Mouse (Mus musculus) thymus, adult 2 months (tissue): ENCODE results near the gene Dusp10. TPM values are rescaled to one million over a fixed set of nuclear protein-coding genes. Genes with fewer than 3 reads are reported as not detected.
A peak's percentile ranks its signal among the peaks of the same experiment; 100 is the strongest.

Experiments
- DNase-seq: peaks from one replicate; pipeline ENCODE4 v3.0.0; 2021
- H3K27ac ChIP-seq: fragments of 200-500 bp; 2 replicates; pipeline ENCODE4 v1.5.1; 2012; ENCODE audit warnings: low read length, control low read depth; ENCODE audit not compliant: control insufficient read depth, insufficient read depth
- H3K27me3 ChIP-seq: fragments of 200-500 bp; 2 replicates; pipeline ENCODE4 v1.6.1; 2012; ENCODE audit warnings: mild to moderate bottlenecking, low read length, moderate library complexity, mixed read lengths; ENCODE audit not compliant: control insufficient read depth, insufficient read depth
- H3K36me3 ChIP-seq: fragments of 200-500 bp; 2 replicates; pipeline ENCODE4 v1.6.1; 2012; ENCODE audit warnings: mild to moderate bottlenecking, low read length, moderate library complexity; ENCODE audit not compliant: control insufficient read depth, insufficient read depth
- H3K4me1 ChIP-seq: fragments of 200-500 bp; replicated peaks from 2 replicates; pipeline ENCODE4 v1.6.1; 2012; ENCODE audit warnings: low read length; ENCODE audit not compliant: control insufficient read depth, insufficient read depth
- H3K4me3 ChIP-seq: fragments of 200-500 bp; 2 replicates; pipeline ENCODE4 v1.5.1; 2012; ENCODE audit warnings: mild to moderate bottlenecking, low read length, control low read depth, moderate library complexity; ENCODE audit not compliant: control insufficient read depth, insufficient read depth
- CTCF ChIP-seq: fragments of 200-500 bp; IDR thresholded peaks from 2 replicates; pipeline ENCODE4 v1.5.1; 2012; ENCODE audit warnings: mild to moderate bottlenecking, control low read depth, low read length, moderate library complexity, borderline replicate concordance; ENCODE audit not compliant: control insufficient read depth, poor library complexity, insufficient read depth; ENCODE audit errors: extremely low read depth
- POLR2A ChIP-seq: fragments of 200-500 bp; IDR thresholded peaks from 2 replicates; pipeline ENCODE4 v1.6.1; 2012; ENCODE audit warnings: mild to moderate bottlenecking, low read length, control low read depth, moderate library complexity; ENCODE audit not compliant: control insufficient read depth, poor library complexity, insufficient read depth; ENCODE audit errors: extremely low read depth
- WGBS: fragments of 180-500 bp; shearing (Covaris S2); methylation state at CpG from one replicate; pipeline ENCODE4 v1.1.7; 2018; 5-methylcytosine and 5-hydroxymethylcytosine counted together
- polyA plus RNA-seq: library from polyadenylated mRNA; depleted of rRNA; stranded (reverse); fragments of >200 nt; gene quantifications from 2 replicates; pipeline ENCODE4 v1.2.3, GENCODE M21; 2012

The Dusp10 gene
- polyA plus RNA-seq, 1 experiment, result 206 TPM

DNA sequence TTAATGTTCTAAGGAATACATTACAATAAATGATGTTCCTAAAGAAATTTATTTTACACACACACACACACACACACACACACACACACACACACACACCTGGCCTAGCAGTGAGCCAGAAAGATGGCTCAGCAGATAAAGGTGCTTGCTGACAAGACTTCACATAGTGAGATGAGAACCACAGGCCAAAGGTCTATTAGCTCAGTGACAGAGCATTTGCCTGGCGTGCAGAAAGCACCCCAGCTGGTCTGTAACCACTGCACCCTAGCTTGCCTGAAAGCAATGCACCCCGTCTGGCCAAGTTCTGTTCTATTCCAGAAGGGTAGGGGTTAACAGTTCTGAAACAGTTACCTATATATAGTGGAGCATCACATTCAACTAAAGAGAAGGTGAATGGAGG lies 15.9 kb upstream of the Dusp10 start:
- no peaks in the 10 kb centered on the region for H3K36me3 ChIP-seq
- DNase-seq, result no peak
- H3K27ac ChIP-seq, result no peak overlapping the region
- no peaks in the 10 kb centered on the region for H3K27me3 ChIP-seq
- no peak overlapping the region for H3K4me3 ChIP-seq
- H3K4me1 ChIP-seq, result peaks cover 3% of the 10 kb centered on the region
- TF ChIP-seq POLR2A (no peak), CTCF (no peak)
- 54% methylated on average over 2 of the region's 2 CpGs for WGBS

DNA sequence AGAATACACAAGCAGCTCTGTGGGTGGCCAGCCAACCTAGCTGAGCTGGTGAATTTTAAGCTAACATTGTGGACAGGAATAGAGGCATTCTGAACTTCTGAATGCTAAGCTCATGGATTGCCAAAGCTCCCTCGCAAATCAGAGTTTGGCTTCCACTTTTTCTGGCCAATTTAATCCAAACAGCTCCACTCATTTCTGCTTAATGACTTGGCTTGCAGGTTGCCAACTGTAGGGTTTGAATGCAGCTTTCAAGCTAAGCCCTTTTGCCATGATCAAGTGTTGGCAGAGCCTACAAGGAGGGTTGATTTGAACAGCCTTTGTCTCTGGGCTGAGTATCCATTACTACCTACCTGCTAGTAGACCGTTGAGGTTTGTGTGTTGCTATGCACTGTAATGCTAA lies 10.6 kb upstream of the Dusp10 start:
- Histone ChIP-seq H3K27ac (no peak overlapping the region), H3K4me3 (no peak overlapping the region), H3K27me3 (no peaks in the 10 kb centered on the region), H3K4me1 (peaks cover 26% of the 10 kb centered on the region), H3K36me3 (no peaks in the 10 kb centered on the region)
- TF ChIP-seq CTCF (no peak), POLR2A (no peak)
- DNase-seq, result no peak
- 96% methylated on average over 2 of the region's 2 CpGs for WGBS

DNA sequence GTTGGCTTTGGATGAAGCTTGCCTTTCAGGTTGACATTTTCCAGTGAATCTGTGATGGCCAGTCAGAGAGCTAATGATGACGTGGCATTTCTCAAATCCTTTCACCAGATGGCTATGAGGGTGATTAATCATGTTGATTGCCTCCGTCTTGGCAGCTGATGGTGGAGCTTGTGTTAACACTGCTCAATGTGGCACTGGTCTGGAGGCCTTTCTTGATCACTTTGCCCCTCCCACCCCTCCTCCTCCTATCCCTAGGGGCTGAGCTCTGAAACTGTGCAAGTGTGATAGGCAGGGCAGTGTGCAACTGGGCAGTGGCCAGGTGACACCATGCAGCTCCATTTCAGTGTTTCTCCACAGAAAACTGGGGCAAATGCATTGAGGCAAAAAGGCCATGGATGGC lies 8.8 kb upstream of the Dusp10 start:
- Histone ChIP-seq H3K36me3 (no peaks in the 10 kb centered on the region), H3K27me3 (no peaks in the 10 kb centered on the region), H3K4me1 (peaks cover 28% of the 10 kb centered on the region), H3K27ac (no peak overlapping the region; the same call in 1 of the 2 replicates), H3K4me3 (no peak overlapping the region)
- no peak for TF ChIP-seq POLR2A
- TF ChIP-seq CTCF, result no peak
- WGBS, result 97% methylated on average over 2 of the region's 2 CpGs
- DNase-seq, result no peak

DNA sequence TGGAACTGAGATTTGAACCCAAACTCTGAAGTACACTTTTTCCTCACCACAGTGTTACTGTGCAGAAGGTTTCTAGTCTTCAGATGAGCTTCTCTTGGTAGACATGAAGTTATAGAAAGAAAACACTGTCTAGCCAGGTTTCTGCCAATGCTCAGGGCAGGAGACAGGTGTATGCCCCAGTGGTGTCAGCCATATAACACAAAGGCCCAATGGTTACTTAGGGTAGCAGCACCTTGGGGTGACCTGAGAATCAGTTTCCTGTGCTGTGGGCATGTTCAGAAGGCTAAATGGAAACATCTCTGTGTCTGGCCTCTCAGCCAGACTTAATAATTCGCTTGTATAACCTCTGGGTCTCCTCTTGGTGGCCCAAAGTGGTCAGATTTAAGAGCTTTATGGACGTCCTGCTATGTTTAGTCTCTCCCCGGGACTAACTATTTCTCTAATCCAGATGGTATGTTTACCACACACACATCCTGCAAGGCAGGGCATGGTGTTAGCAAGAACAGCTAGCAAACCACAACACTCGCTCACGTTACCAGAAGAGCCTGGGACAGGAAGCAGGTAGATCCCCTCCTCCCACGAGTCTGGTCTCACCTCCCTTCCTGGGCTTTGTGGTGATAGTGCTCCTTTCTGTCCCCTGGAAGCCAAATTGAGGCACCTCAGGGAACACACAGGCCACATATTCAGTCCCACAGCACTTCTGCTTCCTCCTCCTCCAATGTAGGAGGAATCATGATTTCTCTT lies 7.6 kb upstream of the Dusp10 start:
- Histone ChIP-seq H3K36me3 (no peaks in the 10 kb centered on the region), H3K4me3 (no peak overlapping the region), H3K4me1 (peaks cover 28% of the 10 kb centered on the region), H3K27me3 (no peaks in the 10 kb centered on the region), H3K27ac (peak overlapping the region; percentile 93)
- TF ChIP-seq CTCF, result no peak
- no peak for TF ChIP-seq POLR2A
- peak; percentile 86 for DNase-seq
- WGBS, result 4% methylated on average over 6 of the region's 6 CpGs

DNA sequence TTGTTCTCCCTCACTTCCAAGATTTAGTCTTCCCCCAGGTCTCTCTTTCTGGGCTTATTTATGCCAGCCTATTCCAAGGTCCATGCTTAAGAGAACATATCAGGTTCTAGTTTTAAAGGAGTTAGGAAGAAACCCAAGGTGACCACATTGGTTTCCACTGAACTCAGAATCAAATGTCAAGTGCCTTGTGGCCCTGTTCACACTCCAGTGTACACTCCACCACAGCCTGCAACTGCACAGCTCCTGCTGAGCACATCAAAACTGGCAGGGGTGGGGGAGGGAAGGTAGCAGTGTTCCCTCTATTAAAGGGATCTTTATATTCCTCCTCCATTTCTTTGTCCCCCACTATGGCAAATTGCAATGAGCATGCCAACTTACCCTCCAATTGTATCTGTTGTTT lies 7.0 kb upstream of the Dusp10 start:
- TF ChIP-seq CTCF, result no peak
- no peak for TF ChIP-seq POLR2A
- DNase-seq, result no peak
- peak overlapping the region; percentile 73 for H3K27ac ChIP-seq
- no peak overlapping the region for H3K4me3 ChIP-seq
- peaks cover 32% of the 10 kb centered on the region for H3K4me1 ChIP-seq
- H3K36me3 ChIP-seq, result no peaks in the 10 kb centered on the region
- H3K27me3 ChIP-seq, result no peaks in the 10 kb centered on the region

DNA sequence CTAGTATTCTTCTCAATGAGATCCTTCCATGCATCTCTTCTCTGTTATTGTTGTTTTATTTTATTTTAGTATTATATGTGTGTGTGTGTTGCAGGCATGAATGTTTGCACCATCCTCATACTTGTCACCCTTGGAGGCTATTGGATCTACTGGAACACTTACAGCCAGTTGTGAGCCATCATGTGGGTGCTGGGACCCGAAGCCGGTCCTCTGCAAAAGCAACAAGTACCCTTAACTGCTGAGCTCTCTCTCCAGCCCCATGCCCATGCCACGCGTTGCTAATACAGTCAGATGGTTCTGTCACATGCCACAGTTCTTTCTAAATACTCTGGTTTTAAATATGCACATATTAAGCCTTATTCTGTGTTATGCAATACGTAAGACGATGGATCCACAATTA lies 1.8 kb upstream of the Dusp10 start:
- no peak overlapping the region for H3K27ac ChIP-seq
- no peaks in the 10 kb centered on the region for H3K27me3 ChIP-seq
- WGBS, result 97% methylated on average over 6 of the region's 6 CpGs
- peaks cover 42% of the 10 kb centered on the region for H3K4me1 ChIP-seq
- no peaks in the 10 kb centered on the region for H3K36me3 ChIP-seq
- H3K4me3 ChIP-seq, result no peak overlapping the region
- TF ChIP-seq CTCF, result no peak
- no peak for TF ChIP-seq POLR2A
- DNase-seq, result no peak

DNA sequence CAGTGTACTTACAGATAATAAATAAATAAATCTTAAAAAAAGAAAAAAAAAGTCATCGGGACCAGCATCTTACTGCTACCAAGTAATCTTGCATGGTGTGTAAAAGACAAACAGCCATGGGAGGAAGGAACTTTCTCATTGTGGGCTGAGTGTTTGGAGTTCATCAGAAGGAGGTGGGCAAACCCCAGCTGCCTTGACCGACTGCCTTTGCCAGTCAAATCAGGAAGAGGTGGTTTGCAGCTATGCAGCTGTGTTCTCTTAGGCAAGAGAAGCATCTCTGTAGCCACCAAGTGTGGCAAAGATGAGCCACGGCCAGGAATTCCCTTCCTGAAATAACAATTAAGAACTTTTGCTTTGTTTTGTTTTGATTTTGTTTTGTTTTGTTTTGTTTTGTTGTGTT lies 989 bp downstream of the Dusp10 start:
- DNase-seq, result peak; percentile 52
- Histone ChIP-seq H3K27me3 (no peaks in the 10 kb centered on the region), H3K4me1 (peaks cover 37% of the 10 kb centered on the region), H3K36me3 (no peaks in the 10 kb centered on the region), H3K27ac (peak overlapping the region; percentile 66), H3K4me3 (no peak overlapping the region)
- TF ChIP-seq POLR2A (no peak), CTCF (no peak)
- WGBS, result 8% methylated on average over 3 of the region's 3 CpGs
